ENCODE assay signal across 8 mouse cellular contexts in genomic region chr5:137683388-137684293, GRCm38 (mm10). TPM values are rescaled to one million over a fixed set of nuclear protein-coding genes. Genes with fewer than 3 reads are reported as not detected.
DNase-seq lines count a peak whose midpoint lies in the region; ATAC-seq lines count a peak whose summit lies in the region.

No protein-coding gene starts in this region.

- peak; percentile 34 for DNase-seq in cerebellum, adult 9-11 months
- no peak for DNase-seq in cerebellum, postnatal 4 days (ENCODE audit: low spot score in 2 of 2)
- peak; percentile 55 for DNase-seq in CD4-positive helper T cell, adult 2 months (ENCODE audit: low read depth, low spot score)
- DNase-seq in embryonic facial prominence, embryonic 11.5 days (ENCODE audit: low spot score) = peak; percentile 15
- DNase-seq in intestine, embryonic 14.5 days (ENCODE audit: low spot score) = peak; percentile 58
- DNase-seq in spleen, postnatal 4 days (ENCODE audit: low spot score in 2 of 2) = peak; percentile 29 to 73
- DNase-seq in gastrocnemius, adult 18-20 months (ENCODE audit: low spot score) = no peak

- peak overlapping the region; percentile 28; the same call in 1 of the 2 replicates for H3K27ac ChIP-seq in embryonic facial prominence, embryonic 11.5 days (replicated peaks; ENCODE audit: low read depth, low read length)
- peak overlapping the region; percentile 54; the same call in 1 of the 2 replicates for H3K27ac ChIP-seq in intestine, embryonic 14.5 days (ENCODE audit: low read depth)
- peak overlapping the region; percentile 75 for H3K27ac ChIP-seq in lung, embryonic 15.5 days

- H3K27me3 ChIP-seq in embryonic facial prominence, embryonic 11.5 days (ENCODE audit: control insufficient read depth, insufficient read depth, low read length) = no peaks in the 10 kb centered on the region
- H3K27me3 ChIP-seq in intestine, embryonic 14.5 days (replicated peaks; ENCODE audit: control insufficient read depth, insufficient read depth, low read length) = no peaks in the 10 kb centered on the region
- no peaks in the 10 kb centered on the region for H3K27me3 ChIP-seq in lung, embryonic 15.5 days

- H3K9me3 ChIP-seq in embryonic facial prominence, embryonic 11.5 days (replicated peaks; ENCODE audit: control insufficient read depth, low read length) = no peaks in the 10 kb centered on the region
- no peaks in the 10 kb centered on the region for H3K9me3 ChIP-seq in intestine, embryonic 14.5 days (ENCODE audit: control insufficient read depth, low read length)
- no peaks in the 10 kb centered on the region for H3K9me3 ChIP-seq in lung, embryonic 15.5 days

- peak; percentile 21; the same call in 1 of the 2 replicates for ATAC-seq in embryonic facial prominence, embryonic 11.5 days (replicated peaks; ENCODE audit: insufficient number of reproducible peaks, low FRiP score, low TSS enrichment, low read depth)
- no peak; the same call in none of the 2 replicates for ATAC-seq in intestine, embryonic 14.5 days (replicated peaks; ENCODE audit: low FRiP score, low TSS enrichment, low read depth)
- ATAC-seq in lung, embryonic 15.5 days (ENCODE audit: borderline replicate concordance, extremely low read depth, low FRiP score, low TSS enrichment) = 0 out of 2 replicates have a peak, but pooled peaks have one; percentile 0

- H3K36me3 ChIP-seq in embryonic facial prominence, embryonic 11.5 days (replicated peaks; ENCODE audit: control insufficient read depth, insufficient read depth, low read depth, low read length) = no peaks in the 10 kb centered on the region
- H3K36me3 ChIP-seq in intestine, embryonic 14.5 days (ENCODE audit: control insufficient read depth, insufficient read depth, low read length) = 0 out of 2 replicates have a peak, but pooled peaks cover 6% of the 10 kb centered on the region
- no peaks in the 10 kb centered on the region for H3K36me3 ChIP-seq in lung, embryonic 15.5 days

- peak overlapping the region; percentile 91 for H3K4me2 ChIP-seq in embryonic facial prominence, embryonic 11.5 days (ENCODE audit: low read depth, low read length)
- H3K4me2 ChIP-seq in intestine, embryonic 14.5 days (ENCODE audit: low read length) = peak overlapping the region; percentile 85
- peak overlapping the region; percentile 97 for H3K4me2 ChIP-seq in lung, embryonic 15.5 days

- peak overlapping the region; percentile 74 for H3K9ac ChIP-seq in embryonic facial prominence, embryonic 11.5 days (replicated peaks; ENCODE audit: low read length)
- H3K9ac ChIP-seq in intestine, embryonic 14.5 days (ENCODE audit: low read length) = peak overlapping the region; percentile 56
- H3K9ac ChIP-seq in lung, embryonic 15.5 days = peak overlapping the region; percentile 55

- H3K4me1 ChIP-seq in embryonic facial prominence, embryonic 11.5 days (ENCODE audit: control insufficient read depth, insufficient read depth, low read length) = no peaks in the 10 kb centered on the region
- H3K4me1 ChIP-seq in intestine, embryonic 14.5 days (replicated peaks; ENCODE audit: control insufficient read depth, insufficient read depth, low read length) = peaks cover 9% of the 10 kb centered on the region
- peaks cover 17% of the 10 kb centered on the region for H3K4me1 ChIP-seq in lung, embryonic 15.5 days

- H3K4me3 ChIP-seq in embryonic facial prominence, embryonic 11.5 days (ENCODE audit: low read depth, low read length) = peak overlapping the region; percentile 70
- H3K4me3 ChIP-seq in intestine, embryonic 14.5 days (ENCODE audit: low read depth, low read length) = peak overlapping the region; percentile 63
- H3K4me3 ChIP-seq in lung, embryonic 15.5 days = peak overlapping the region; percentile 77

- WGBS in embryonic facial prominence, embryonic 11.5 days = 14% methylated on average over 28 of the region's 28 CpGs
- WGBS in intestine, embryonic 14.5 days = 10% methylated on average over 28 of the region's 28 CpGs
- WGBS in lung, embryonic 15.5 days = 5% methylated on average over 28 of the region's 28 CpGs

RNA-seq across cellular contexts. Expression of gene Agfg2, which starts 0.9 kb away (rescaled TPM):
- 11.8 and 11.9 TPM in 2 replicates for polyA plus RNA-seq in embryonic facial prominence, embryonic 11.5 days (2014; fragmentation: Nextera tagmentation; extraction: Ambion mirVana)
- polyA plus RNA-seq in intestine, embryonic 14.5 days (2014; fragmentation: Nextera tagmentation; extraction: Ambion mirVana) = 16.0 and 16.4 TPM in 2 replicates
- 15.5 and 16.7 TPM in 2 replicates for polyA plus RNA-seq in lung, embryonic 15.5 days (2015; fragmentation: Nextera tagmentation; extraction: Ambion mirVana)
- 1 to 10 TPM; 5.9 to 7.5 TPM for total RNA-seq in gastrocnemius, adult 18-20 months (2021)

RNA-seq across cellular contexts. Expression of gene Irs3, which starts 38.1 kb away (rescaled TPM):
- polyA plus RNA-seq in embryonic facial prominence, embryonic 11.5 days (2014; fragmentation: Nextera tagmentation; extraction: Ambion mirVana) = 0.10 and 0.53 TPM in 2 replicates
- 0.08 TPM in 1 of 2 replicates, not detected in the other for polyA plus RNA-seq in intestine, embryonic 14.5 days (2014; fragmentation: Nextera tagmentation; extraction: Ambion mirVana)
- 0.06 TPM in 1 of 2 replicates, not detected in the other for polyA plus RNA-seq in lung, embryonic 15.5 days (2015; fragmentation: Nextera tagmentation; extraction: Ambion mirVana)
- total RNA-seq in gastrocnemius, adult 18-20 months (2021) = under 1 TPM; 0.59 to 0.90 TPM

RNA-seq across cellular contexts. Expression of gene Sap25, which starts 42.5 kb away (rescaled TPM):
- polyA plus RNA-seq in embryonic facial prominence, embryonic 11.5 days (2014; fragmentation: Nextera tagmentation; extraction: Ambion mirVana) = 2.8 and 5.2 TPM in 2 replicates
- polyA plus RNA-seq in intestine, embryonic 14.5 days (2014; fragmentation: Nextera tagmentation; extraction: Ambion mirVana) = 6.9 and 10.2 TPM in 2 replicates
- 6.5 and 8.3 TPM in 2 replicates for polyA plus RNA-seq in lung, embryonic 15.5 days (2015; fragmentation: Nextera tagmentation; extraction: Ambion mirVana)
- total RNA-seq in gastrocnemius, adult 18-20 months (2021) = 1 to 10 TPM; 2.6 to 3.0 TPM

RNA-seq across cellular contexts. Expression of gene Gm20605, which starts 54.7 kb away (rescaled TPM):
- 3.7 and 4.8 TPM in 2 replicates for polyA plus RNA-seq in embryonic facial prominence, embryonic 11.5 days (2014; fragmentation: Nextera tagmentation; extraction: Ambion mirVana)
- 9.2 and 10.1 TPM in 2 replicates for polyA plus RNA-seq in intestine, embryonic 14.5 days (2014; fragmentation: Nextera tagmentation; extraction: Ambion mirVana)
- polyA plus RNA-seq in lung, embryonic 15.5 days (2015; fragmentation: Nextera tagmentation; extraction: Ambion mirVana) = 9.4 and 9.6 TPM in 2 replicates
- total RNA-seq in gastrocnemius, adult 18-20 months (2021) = 1 to 10 TPM; 1.0 to 2.2 TPM

RNA-seq across cellular contexts. Expression of gene Lrch4, which starts 54.7 kb away (rescaled TPM):
- polyA plus RNA-seq in embryonic facial prominence, embryonic 11.5 days (2014; fragmentation: Nextera tagmentation; extraction: Ambion mirVana) = 28.4 and 30.0 TPM in 2 replicates
- 31.2 and 35.3 TPM in 2 replicates for polyA plus RNA-seq in intestine, embryonic 14.5 days (2014; fragmentation: Nextera tagmentation; extraction: Ambion mirVana)
- 35.7 and 37.1 TPM in 2 replicates for polyA plus RNA-seq in lung, embryonic 15.5 days (2015; fragmentation: Nextera tagmentation; extraction: Ambion mirVana)
- total RNA-seq in gastrocnemius, adult 18-20 months (2021) = 10 to 100 TPM; 15.0 to 18.0 TPM

Comparison
In these comparisons a context has a peak if more than half of its experiments do, and no peak if none do; other contexts are left out.
1. DNase-seq: peak in cerebellum, adult 9-11 months (single experiment), CD4-positive helper T cell, adult 2 months (single experiment), embryonic facial prominence, embryonic 11.5 days (single experiment), intestine, embryonic 14.5 days (single experiment) and spleen, postnatal 4 days (2 of 2); none in cerebellum, postnatal 4 days (0 of 2) and gastrocnemius, adult 18-20 months (single experiment).
2. Peak in every context shown above with its lines, with median percentiles within 50 percentile points of each other: H3K27ac ChIP-seq, H3K4me2 ChIP-seq, H3K4me3 ChIP-seq and H3K9ac ChIP-seq.